Mouse (Mus musculus) central nervous system, embryonic 14 days (tissue): ENCODE data around the gene Gm13199. TPM values are rescaled to one million over a fixed set of nuclear protein-coding genes. Genes with fewer than 3 reads are reported as not detected.

Source experiments
- polyA plus RNA-seq: library from polyadenylated mRNA; depleted of rRNA; stranded (reverse); fragments of >200 nt; gene quantifications from 2 replicates; pipeline ENCODE4 v1.2.3, GENCODE M21; 2012; rRNA removed

Gm13199 gene
- polyA plus RNA-seq = 8.0 and 10.4 TPM in 2 replicates

GRCm38 (mm10) chr2:5862834-5863233, at the start of gene Gm13199:
Gene Gm13199, minus strand, starts transcription at chr2:5862934.

GRCm38 (mm10) chr2:5894843-5895570, 32.3 kb upstream of the Gm13199 start, which contains the start of gene Sec61a2:
Gene Sec61a2, minus strand, starts transcription at chr2:5895432.

GRCm38 (mm10) chr2:5844873-5845631, 17.7 kb downstream of the Gm13199 start, which contains the start of the genes Nudt5 and Cdc123:
Gene Nudt5, plus strand, starts transcription at chr2:5845019.
Gene Cdc123, minus strand, starts transcription at chr2:5845164.

Other genes starting within 250 kb of the Gm13199 start
- 5.8 and 6.2 TPM in 2 replicates for gene Camk1d, start 148.4 kb downstream of the Gm13199 start, polyA plus RNA-seq
- 19.4 and 21.0 TPM in 2 replicates for gene Nudt5, start 17.9 kb downstream of the Gm13199 start, polyA plus RNA-seq
- 174 and 182 TPM in 2 replicates for gene Cdc123, start 17.8 kb downstream of the Gm13199 start, polyA plus RNA-seq
- gene Sec61a2, start 32.5 kb upstream of the Gm13199 start, polyA plus RNA-seq = 158 and 177 TPM in 2 replicates
- 14.6 and 15.1 TPM in 2 replicates for gene Dhtkd1, start 79.9 kb upstream of the Gm13199 start, polyA plus RNA-seq
- 16.5 and 17.1 TPM in 2 replicates for gene Upf2, start 88.5 kb upstream of the Gm13199 start, polyA plus RNA-seq